Mouse (Mus musculus) mouse trophoblast stem cell (cell line): Measurements from ENCODE around the gene Bpifb3.

Experiments used
- in situ Hi-C, 2 experiments: fragments of 300-500 bp; cut with MseI, MboI; formaldehyde crosslinking; loops; 2 replicates in 1 of 2; 3 replicates in 1 of 2; pipeline ENCODE4 v1.15.1; 2025

The Bpifb3 gene

DNA sequence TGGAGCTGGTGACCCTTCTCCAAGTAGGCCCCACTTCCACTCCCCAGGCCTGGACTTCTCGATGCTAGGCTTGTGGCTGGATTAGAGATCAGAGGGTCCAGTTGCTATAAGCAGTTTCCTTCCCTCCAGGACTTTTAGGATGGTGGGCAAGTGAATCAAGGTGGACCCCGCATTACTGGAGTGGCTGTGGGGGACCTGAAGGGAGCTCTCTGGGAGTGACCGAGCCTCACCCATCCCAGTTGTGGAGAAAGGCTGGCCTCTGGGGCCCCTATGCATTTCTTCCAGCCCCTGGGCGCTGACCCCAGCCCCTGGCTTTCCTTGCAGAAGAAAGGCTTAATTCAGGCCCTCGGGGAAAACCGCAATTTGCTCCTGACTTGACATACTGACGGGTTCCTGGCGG, at the start of gene Bpifb3:
Bpifb3 (plus strand) TSS at position 301 of the 400 bp plus-strand sequence.
- in situ Hi-C loops, result no loop called here

DNA sequence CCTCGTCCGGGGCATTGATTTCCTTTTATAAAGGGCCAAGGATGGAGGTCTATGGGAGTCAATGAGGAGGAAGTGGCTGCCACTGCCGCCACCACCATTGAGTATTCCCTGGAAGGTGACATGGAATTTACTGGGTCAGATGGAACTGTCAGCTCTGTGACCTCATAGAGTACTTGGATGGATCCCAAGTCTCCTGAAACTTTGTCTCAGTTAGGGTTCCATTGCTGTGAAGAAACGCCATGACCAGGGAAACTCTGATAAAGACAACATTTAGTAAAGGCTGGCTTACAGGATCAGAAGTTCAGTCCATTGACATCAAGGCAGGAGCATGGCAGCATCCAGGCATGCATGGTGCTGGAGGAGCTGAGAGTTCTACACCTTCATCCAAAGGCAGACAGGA, 47.0 kb upstream of the Bpifb3 start, which contains the start of gene Sun5:
Sun5 (minus strand) TSS at position 101 of the 400 bp plus-strand sequence.
- in situ Hi-C loops, result no loop called here

DNA sequence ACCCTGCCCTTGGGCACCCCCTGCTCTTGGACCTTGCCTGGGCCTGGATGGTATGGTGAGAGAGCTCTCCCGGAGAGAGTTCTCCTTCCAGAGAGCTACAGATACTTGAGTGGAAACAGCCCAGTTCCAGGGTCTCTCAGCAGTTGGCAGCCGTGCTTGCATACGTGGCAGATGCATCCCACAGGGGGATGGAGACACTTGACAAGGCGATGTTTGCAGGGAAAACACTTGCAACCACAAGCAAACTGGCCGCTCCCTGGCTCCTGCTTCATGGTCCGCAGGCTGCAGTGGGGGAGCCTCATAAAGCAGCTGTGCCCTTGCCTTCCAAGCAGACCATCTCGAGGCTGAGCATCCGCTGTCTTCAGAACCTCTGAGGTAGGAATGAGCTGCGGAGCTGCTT, 43.3 kb upstream of the Bpifb3 start, which contains the start of gene Bpifb2:
Bpifb2 (plus strand) TSS at position 301 of the 400 bp plus-strand sequence.
- in situ Hi-C loops, result no loop called here

DNA sequence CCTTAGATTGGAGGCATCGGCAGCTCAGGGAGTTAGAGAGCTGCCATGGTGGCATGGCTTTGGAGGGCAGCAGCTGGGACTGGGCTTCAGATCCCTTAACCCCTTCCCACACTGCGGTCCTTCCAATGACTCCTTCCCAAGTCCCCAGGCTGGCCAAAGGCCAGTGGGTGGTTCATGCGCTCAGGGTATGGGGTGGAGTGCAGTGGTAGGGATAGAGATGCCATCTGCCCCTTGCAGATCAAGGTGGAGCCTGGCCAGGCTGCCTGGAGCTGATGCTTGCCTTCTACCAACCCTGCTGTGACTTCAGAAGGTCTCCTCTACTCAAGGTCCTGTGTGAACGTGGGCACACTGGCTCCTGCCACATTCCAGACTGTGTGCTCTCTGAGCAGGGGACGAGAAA, 18.9 kb upstream of the Bpifb3 start:
- in situ Hi-C loops, result no loop called here

DNA sequence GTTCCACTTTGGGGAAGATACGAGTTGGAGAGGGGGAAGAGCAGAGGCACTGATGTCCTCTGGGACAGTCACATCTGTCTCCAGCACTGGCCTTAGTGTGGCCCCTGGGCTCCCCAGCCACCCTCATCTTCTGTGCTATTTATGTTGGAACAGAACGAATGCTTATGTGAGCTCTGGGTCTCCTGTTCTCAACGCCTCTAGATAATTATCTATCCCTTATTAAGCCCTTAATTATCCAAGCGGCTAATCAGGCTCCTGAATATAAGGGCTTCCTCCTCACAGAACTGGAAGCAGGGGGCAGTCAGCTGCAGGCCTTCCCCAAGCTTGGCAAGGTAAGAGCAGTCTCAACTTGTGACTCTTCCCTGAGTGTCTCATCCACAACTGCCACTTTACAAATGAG, 17.9 kb upstream of the Bpifb3 start, which contains the start of gene Bpifb6:
Bpifb6 (plus strand) TSS at position 301 of the 400 bp plus-strand sequence.
- in situ Hi-C loops, result no loop called here

DNA sequence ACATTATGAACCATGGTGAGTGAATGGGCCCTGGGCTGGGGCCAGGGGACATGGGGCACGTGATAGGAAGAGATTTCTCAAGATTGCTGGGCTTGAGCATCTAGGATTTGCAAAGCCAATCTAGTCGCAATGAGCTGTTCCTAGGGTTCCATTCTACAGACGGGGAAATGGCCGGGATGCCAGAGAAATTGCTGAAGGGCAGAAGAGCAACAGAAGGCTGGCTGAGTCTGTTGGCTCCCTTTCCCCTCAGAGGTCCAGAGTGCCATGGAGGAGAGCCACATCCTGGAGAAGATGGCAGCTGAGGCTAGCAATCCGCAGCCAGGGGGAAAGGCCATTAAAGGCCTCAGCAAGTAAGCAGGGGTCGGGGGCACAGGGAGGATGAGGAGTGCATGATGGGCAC, 15.3 kb upstream of the Bpifb3 start:
- in situ Hi-C loops, result no loop called here

DNA sequence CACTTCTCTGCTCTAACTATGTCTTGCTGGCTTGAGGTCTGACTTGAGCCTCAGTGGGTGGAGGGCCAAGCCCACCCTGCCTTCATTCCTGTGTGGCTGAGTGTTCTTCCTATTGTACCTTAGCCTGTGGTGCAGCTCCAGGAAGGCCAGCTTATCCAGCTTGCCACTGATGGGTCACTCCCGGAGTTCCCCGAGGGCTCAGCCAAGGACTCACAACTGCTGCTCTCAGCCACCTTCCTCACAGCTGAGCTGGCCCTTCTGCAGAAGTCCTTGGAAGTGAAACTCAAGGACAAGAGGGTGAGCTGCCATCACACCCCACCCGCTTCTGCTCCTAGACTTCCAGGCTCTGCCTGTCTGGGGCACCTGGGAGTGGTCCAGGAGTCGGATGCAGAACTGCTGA, 11.4 kb upstream of the Bpifb3 start:
- in situ Hi-C loops, result no loop called here

DNA sequence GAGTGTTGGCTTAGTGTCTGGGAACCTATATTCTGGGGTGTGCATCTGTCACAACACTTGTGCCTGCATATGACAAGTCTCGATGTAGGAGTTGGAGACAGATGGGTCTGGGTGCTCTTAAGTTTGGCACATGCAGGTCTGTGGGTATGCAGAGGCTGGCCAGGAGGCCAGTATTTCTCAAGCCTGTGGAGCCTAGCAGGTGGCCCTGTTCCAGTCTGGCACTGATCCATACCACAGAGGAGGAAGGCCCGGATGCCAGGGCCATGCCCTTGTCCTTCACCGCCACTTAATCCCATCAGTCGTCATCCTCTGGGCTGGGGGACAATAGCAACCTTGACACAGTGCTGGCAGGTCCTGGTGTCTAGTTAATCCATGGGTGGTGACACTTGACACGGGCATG, 3.9 kb upstream of the Bpifb3 start:
- in situ Hi-C loops, result no loop called here

DNA sequence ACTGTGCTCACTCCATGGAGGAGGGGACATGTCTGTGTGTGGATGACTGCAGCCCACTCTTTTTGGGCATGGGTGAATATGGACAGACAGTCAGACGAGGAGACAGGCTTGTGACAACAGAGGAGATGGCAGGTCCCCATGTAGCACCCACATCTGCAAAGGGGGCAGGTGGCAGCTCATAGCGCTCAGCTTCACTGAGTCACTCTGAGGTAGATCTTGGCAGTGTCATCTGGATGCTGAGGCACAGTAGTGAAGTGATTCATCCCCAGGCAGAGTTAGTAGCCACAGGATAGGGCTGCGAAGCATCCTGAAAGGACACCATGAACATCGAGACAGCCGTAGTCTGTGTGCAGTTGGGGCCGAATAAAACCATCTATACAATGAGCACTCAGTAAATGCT, 3.2 kb downstream of the Bpifb3 start:
- in situ Hi-C loops, result no loop called here

DNA sequence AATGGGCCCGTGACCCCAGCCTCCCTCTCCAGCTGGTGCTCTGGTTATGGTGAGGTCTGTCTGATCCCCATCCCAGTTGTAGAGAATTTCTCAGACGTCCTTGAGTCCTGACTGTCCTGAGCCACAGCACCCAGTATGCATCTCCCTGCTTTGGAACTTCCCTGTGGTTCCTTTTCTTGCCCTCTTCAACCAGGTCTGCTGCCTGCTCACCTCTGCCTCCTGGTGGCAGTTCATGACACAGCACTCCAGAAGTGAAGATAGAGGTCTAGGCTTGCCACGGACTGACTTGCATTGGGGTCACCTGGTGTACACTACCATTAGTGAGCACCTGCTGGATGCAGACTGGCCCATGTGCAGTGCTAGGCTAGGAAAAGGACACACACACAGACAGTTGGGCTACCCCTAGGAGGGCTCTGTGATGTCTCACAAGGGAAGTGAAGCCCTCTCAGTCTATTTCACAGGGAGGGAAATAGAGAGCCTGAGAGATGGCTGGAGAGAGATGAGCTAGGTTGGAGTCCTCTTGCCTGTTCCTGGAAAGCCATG, 11.9 kb downstream of the Bpifb3 start:
- in situ Hi-C loops, result no loop called here

DNA sequence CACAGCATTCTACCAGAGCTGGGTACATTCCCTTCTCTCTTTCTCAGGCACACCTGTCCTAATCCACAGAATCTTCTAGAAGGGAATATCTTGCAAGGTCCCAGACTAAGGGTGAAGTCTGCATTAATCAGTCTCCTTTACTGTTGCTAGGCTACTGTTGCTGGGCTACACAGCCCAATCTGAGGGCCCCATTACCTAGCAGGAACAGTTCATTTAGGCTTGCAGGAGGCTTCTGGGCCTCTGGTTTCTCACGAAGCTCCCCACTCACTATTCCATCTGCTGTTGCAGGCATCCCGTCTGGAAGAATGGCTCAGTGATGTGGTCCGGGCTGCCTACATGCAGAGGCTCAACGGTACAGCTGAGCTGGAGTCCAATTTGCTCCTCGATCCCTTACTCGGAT, 13.1 kb downstream of the Bpifb3 start:
- in situ Hi-C loops, result no loop called here

DNA sequence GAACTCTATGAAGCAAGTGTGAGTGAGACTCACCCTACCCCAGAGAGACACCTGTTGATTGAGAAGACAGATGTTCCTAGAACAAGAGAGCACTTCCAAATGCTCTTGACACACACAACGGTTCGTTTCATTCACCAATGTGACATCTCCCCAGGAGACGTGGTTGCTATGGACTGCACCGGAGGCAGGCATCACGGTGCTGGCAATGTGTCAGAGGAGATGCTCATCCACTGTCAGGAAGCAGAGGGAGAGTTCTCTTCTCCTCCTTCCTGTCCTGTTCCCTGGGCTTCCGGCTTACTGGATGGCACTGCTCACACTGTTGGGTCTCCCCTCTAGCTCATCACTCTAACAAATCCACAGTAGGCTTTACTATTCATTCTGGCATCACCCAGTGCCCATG, 15.3 kb downstream of the Bpifb3 start:
- in situ Hi-C loops, result no loop called here

DNA sequence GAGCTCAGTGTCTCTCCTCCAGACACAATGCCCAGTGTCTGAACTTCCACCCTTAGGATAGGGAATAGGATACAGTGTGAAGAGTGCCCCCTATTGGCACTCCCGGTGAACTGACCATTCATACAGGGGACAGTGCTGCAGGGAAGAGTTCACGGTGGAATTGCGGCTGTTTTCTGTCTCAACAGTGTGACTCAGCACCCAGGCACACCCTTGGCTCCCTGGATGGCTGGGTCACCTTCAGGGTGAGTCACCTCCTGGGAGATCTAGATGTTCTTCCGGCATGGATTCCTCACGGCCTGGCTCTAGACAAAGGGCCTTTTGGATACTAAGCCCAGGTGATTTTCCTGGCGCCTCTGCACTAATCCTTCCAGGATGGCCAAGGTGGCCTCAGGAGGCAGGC, 17.3 kb downstream of the Bpifb3 start:
- in situ Hi-C loops, result no loop called here

DNA sequence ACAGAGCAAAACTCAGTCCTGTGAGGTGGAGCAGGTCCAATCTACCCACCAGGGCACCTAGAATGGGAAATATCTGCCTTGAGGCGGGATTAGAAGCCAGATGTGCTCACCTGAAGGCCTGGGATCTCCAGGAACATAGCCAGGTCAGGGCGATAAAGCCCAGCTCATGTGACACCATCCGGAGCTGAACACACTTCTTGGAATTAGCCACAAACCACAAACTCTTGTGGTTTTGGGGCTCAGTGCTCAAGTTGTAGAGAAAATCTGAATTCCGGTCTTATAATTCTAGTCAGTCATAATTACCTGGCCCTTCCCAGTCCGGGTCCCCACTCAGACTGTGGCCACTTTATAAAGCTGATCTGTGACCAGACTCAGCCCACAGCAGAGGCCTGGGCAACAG, 19.8 kb downstream of the Bpifb3 start, which contains the start of gene Bpifb4:
Bpifb4 (plus strand) TSS at position 370 of the 400 bp plus-strand sequence.
- in situ Hi-C loops, result no loop called here

DNA sequence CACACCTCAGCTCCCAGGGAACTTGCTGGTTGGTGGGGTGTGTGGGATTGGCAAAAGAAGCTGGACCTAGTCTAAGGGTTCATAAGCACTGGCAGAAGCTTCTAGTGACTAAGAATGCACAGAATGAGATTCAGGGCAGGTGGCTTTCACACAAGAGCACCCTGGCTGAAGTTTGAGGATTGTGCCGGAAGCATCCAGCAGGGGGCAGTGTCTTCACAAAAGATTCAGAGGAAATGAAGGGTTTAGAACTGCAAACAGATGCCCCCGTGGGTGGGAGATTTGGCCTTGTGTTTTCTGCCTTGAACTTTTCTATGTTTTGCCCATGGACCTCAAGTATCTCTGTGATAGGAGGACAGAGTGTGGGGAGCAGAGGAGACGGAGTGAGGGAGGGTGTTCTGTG, 25.5 kb downstream of the Bpifb3 start:
- in situ Hi-C loops, result no loop called here

DNA sequence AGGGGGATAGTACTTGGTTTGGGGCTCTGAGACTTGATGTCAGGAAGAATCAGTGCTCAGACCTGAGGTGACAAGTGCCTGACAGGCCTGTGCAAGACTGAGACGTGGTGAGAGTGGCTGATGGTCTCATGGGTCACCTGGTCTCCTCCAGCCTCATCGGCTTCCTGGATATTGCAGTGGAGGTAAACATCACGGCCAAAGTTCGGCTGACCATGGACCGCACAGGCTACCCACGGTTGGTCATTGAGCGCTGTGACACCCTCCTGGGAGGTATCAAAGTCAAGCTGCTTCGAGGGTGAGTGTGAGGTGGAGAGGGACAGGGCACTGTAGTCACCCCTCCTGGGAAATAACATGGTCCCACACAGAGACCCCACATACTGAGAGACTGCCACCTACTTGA, 26.5 kb downstream of the Bpifb3 start:
- in situ Hi-C loops, result no loop called here

DNA sequence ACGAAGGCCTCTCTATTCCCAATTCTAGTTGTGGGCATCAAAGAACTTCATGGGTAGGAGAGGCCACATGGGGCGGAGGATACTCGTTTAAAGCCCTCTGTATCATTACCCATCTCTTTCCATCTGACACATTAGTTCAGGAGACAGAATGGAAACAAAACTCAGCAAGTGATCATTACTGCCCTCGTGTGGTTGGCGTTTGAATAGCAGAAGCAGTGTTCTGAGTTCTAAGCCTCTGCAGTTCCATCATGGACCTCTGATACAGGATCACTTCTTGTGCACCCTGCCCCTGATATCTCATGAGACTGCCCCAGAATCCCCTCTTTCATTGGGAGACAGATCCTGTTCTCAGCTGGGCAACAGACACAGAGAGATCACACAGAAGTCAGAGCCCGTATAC, 34.9 kb downstream of the Bpifb3 start:
- in situ Hi-C loops, result no loop called here

DNA sequence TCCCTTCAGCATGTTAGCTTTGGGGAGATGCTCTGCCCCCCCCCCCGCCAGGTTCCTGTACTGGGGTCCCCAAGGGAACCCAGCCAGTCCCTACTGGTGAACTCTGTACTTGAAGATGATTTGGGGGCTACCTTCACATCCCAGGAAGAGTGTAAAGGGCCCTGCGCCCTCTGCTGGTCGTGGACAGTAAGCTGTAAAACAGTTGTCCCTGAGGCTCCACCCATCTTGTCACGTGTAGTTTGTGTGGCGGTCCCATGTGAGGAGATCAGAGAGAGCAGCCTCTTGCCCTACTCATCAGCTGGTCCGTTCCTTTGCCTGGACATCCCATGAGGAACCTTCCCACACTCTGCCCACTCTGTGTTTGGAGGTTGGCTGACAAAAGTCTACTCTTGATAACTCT, 35.8 kb downstream of the Bpifb3 start:
- in situ Hi-C loops, result no loop called here

DNA sequence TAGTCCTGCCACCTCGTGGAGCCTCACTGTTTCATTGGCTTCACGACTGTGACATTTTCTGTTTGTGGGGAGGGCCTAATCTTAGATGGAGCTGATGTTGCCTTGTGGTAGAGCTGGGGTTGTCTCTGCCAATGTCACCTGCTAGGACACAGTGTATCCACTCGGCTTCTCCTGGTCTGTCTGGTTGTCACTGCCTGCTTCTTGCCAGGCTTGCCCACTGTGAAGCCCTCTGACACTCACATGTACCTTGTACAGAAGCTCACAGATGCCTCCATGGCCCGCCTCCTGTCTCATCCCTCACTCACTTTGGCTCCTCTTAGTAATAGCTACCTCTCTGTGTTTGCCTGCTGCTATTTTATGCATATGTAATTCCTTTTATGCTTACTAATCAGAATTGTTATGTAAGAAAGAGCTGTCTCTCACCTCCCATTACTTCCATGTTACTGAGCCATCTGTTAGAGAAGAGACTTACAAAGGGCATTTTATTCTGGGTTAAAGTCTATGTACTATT, 44.8 kb downstream of the Bpifb3 start:
- in situ Hi-C loops, result no loop called here

DNA sequence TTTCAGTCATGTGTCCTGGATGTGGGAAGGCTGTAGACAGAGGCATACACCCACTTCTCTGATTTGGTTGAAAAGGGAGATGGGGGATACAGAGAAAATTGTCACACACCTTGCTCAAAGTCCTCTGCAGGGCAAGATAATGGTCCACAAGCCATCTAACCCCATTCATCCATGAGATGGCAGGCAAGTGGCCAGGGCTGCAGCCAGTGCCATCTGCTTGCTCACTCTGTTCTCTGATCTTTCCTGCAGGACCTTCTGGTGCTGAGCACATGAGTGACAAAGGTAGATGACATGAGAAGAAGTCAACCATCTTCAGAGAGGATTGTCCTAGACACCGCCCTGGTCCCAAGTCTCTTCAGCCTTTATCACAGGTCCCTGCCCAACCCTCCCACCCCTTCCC, 45.3 kb downstream of the Bpifb3 start:
- in situ Hi-C loops, result no loop called here

DNA sequence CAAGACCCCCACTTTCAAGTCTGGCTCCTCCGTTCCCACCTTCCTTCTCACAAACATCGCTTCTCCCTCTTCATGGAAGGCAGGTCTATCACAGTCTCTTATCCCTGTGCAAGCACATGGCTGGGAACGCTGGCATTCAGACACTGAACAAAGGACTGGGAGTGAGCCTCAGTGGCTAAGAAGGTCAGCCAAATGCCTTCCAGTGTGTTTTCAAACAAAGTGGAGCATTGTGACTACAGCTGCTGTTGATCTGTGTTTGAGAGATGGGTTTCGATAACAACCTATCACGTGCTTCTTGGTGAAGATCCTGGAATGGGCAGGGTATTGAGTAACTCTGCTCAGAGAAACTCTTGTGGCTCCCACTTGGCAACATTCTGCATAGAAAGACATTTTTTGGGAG, 52.2 kb downstream of the Bpifb3 start:
- in situ Hi-C loops, result no loop called here

DNA sequence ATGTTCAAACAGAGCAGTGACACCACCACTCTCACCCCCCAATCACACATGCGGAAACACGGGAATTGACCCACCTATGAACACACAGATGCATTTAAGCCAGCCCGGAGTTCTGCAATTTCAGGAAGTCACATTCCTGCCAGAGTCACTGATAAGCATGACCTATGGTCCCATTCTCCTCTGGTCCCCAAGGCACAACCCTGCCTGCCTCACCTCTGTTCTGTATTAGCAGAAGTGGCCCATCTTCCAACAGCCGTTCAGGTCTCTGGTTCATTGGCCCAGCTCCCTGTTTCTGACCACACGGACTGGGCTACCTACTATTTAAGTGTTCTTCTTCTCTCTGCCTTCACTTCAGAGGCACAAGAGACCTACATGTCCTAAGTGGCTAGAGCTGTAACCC, 56.6 kb downstream of the Bpifb3 start, which contains the start of gene Bpifa6:
Bpifa6 (plus strand) TSS at position 364 of the 400 bp plus-strand sequence.
- in situ Hi-C loops, result no loop called here
